Mouse (Mus musculus) liver, postnatal 0 days (tissue): ENCODE results near the gene Zfp64.

Experiments
- CTCF ChIP-seq: sonication (generic); IDR thresholded peaks from 2 replicates; pipeline ENCODE4 v1.5.1; 2016; ENCODE audit warnings: antibody characterized with exemption, low read depth
- EP300 ChIP-seq: IDR thresholded peaks from 2 replicates; pipeline ENCODE4 v1.6.1; 2016; ENCODE audit warnings: antibody characterized with exemption, low read depth, mild to moderate bottlenecking

GRCm38 (mm10) chr2:168876631-168877030 is 78.8 kb downstream of the Zfp64 start:
- TF ChIP-seq CTCF (no peak), EP300 (no peak)
